Mouse (Mus musculus) ES-Bruce4 (cell line): ENCODE data around the gene Gm47996. TPM values are rescaled to one million over a fixed set of nuclear protein-coding genes. Genes with fewer than 3 reads are reported as not detected.
"Not testable (repeated sequence)": the region's sequence is repeated elsewhere in the genome, so short reads cannot be mapped to it uniquely, and the experiment has no call there.

ENCODE experiments used
- H3K27ac ChIP-seq: 2 replicates; pipeline ENCODE4 v1.5.1; 2012; ENCODE audit warnings: low read length, inconsistent platforms; ENCODE audit not compliant: insufficient read depth
- H3K27me3 ChIP-seq: 2 replicates; pipeline ENCODE4 v1.6.1; 2012; ENCODE audit warnings: mild to moderate bottlenecking, low read length, inconsistent platforms; ENCODE audit not compliant: control insufficient read depth, poor library complexity, insufficient read depth, severe bottlenecking
- H3K36me3 ChIP-seq: 2 replicates; pipeline ENCODE4 v1.6.1; 2012; ENCODE audit warnings: inconsistent platforms, mild to moderate bottlenecking, low read length, moderate library complexity; ENCODE audit not compliant: control insufficient read depth, poor library complexity, insufficient read depth, severe bottlenecking
- H3K4me1 ChIP-seq: one replicate; pipeline ENCODE4 v1.8.1; 2011; ENCODE audit warnings: low read length; ENCODE audit not compliant: control insufficient read depth, insufficient read depth
- H3K4me3 ChIP-seq: 2 replicates; pipeline ENCODE4 v1.5.1; 2011; ENCODE audit warnings: low read depth, mild to moderate bottlenecking, low read length
- H3K9ac ChIP-seq: 2 replicates; pipeline ENCODE4 v1.6.1; 2012; ENCODE audit warnings: low read depth, mild to moderate bottlenecking, inconsistent platforms; ENCODE audit not compliant: poor library complexity, severe bottlenecking
- H3K9me3 ChIP-seq: replicated peaks from 2 replicates; pipeline ENCODE4 v1.6.1; 2012; ENCODE audit warnings: mild to moderate bottlenecking, low read length, inconsistent platforms; ENCODE audit not compliant: control insufficient read depth, poor library complexity, insufficient read depth, severe bottlenecking
- CTCF ChIP-seq: IDR thresholded peaks from one replicate; pipeline ENCODE4 v1.8.1; 2011; ENCODE audit warnings: low read depth, low read length
- EP300 ChIP-seq: IDR thresholded peaks from 2 replicates; pipeline ENCODE4 v1.6.1; 2011; ENCODE audit warnings: low read depth, low read length; ENCODE audit not compliant: insufficient read depth
- POLR2A ChIP-seq: IDR thresholded peaks from one replicate; pipeline ENCODE4 v1.8.1; 2011; ENCODE audit warnings: low read length; ENCODE audit not compliant: insufficient read depth
- polyA plus RNA-seq: library from polyadenylated mRNA; stranded (reverse); fragments of >200 nt; gene quantifications from 2 replicates; pipeline ENCODE4 v1.2.4, GENCODE M21; 2011; ENCODE audit warnings: low read depth; ENCODE audit not compliant: missing spikeins, insufficient read depth, insufficient read length

The Gm47996 gene
- polyA plus RNA-seq, 1 experiment = not detected

- Histone ChIP-seq H3K27ac (no peak overlapping the region), H3K36me3 (no peaks in the 10 kb centered on the region), H3K27me3 (no peaks in the 10 kb centered on the region), H3K9me3 (no peaks in the 10 kb centered on the region), H3K4me1 (no peaks in the 10 kb centered on the region), H3K4me3 (no peak overlapping the region), H3K9ac (no peak overlapping the region)
- TF ChIP-seq EP300 (no peak), POLR2A (no peak), CTCF (no peak)
Measured at GRCm38 (mm10) chr1:151188469-151188868, 21.5 kb upstream of the Gm47996 start.

- H3K4me1 ChIP-seq, H3K4me3 ChIP-seq, H3K27ac ChIP-seq, H3K9ac ChIP-seq, H3K36me3 ChIP-seq, H3K9me3 ChIP-seq, H3K27me3 ChIP-seq: not testable (repeated sequence)
Measured at GRCm38 (mm10) chr1:151192075-151192474, 17.9 kb upstream of the Gm47996 start, which contains the start of gene Gm8947. Gene Gm8947, plus strand, starts transcription at chr1:151192376.

GRCm38 (mm10) chr1:151192739-151193138 is 17.2 kb upstream of the Gm47996 start:
- H3K36me3 ChIP-seq, H3K27ac ChIP-seq, H3K9me3 ChIP-seq, H3K4me1 ChIP-seq, H3K27me3 ChIP-seq, H3K4me3 ChIP-seq, H3K9ac ChIP-seq: not testable (repeated sequence)

GRCm38 (mm10) chr1:151195986-151196385 is 13.9 kb upstream of the Gm47996 start:
- H3K4me3 ChIP-seq, H3K4me1 ChIP-seq, H3K36me3 ChIP-seq, H3K27me3 ChIP-seq, H3K9me3 ChIP-seq, H3K9ac ChIP-seq, H3K27ac ChIP-seq: not testable (repeated sequence)

GRCm38 (mm10) chr1:151196690-151197089 is 13.2 kb upstream of the Gm47996 start:
- not testable (repeated sequence) for H3K9ac ChIP-seq, H3K36me3 ChIP-seq, H3K4me3 ChIP-seq, H3K9me3 ChIP-seq, H3K27me3 ChIP-seq, H3K4me1 ChIP-seq, H3K27ac ChIP-seq

GRCm38 (mm10) chr1:151198120-151198519 is 11.8 kb upstream of the Gm47996 start, which contains the start of gene Gm47995:
Gene Gm47995, plus strand, starts transcription at chr1:151198448.
- H3K4me1 ChIP-seq, H3K9ac ChIP-seq, H3K27ac ChIP-seq, H3K9me3 ChIP-seq, H3K36me3 ChIP-seq, H3K27me3 ChIP-seq, H3K4me3 ChIP-seq: not testable (repeated sequence)

- not testable (repeated sequence) for H3K4me1 ChIP-seq, H3K36me3 ChIP-seq, H3K27me3 ChIP-seq, H3K27ac ChIP-seq, H3K9me3 ChIP-seq, H3K9ac ChIP-seq, H3K4me3 ChIP-seq
Measured at GRCm38 (mm10) chr1:151200620-151201019, 9.3 kb upstream of the Gm47996 start.

GRCm38 (mm10) chr1:151202771-151203170 is 7.2 kb upstream of the Gm47996 start:
- not testable (repeated sequence) for H3K9me3 ChIP-seq, H3K4me3 ChIP-seq, H3K27ac ChIP-seq, H3K4me1 ChIP-seq, H3K27me3 ChIP-seq, H3K36me3 ChIP-seq, H3K9ac ChIP-seq

GRCm38 (mm10) chr1:151203818-151204217 is 6.1 kb upstream of the Gm47996 start, which contains the start of gene 3110040M04Rik:
Gene 3110040M04Rik, plus strand, starts transcription at chr1:151204121.
- H3K27me3 ChIP-seq, H3K9me3 ChIP-seq, H3K36me3 ChIP-seq, H3K4me1 ChIP-seq, H3K4me3 ChIP-seq, H3K9ac ChIP-seq, H3K27ac ChIP-seq: not testable (repeated sequence)

- not testable (repeated sequence) for H3K9me3 ChIP-seq, H3K9ac ChIP-seq, H3K4me1 ChIP-seq, H3K36me3 ChIP-seq, H3K27ac ChIP-seq, H3K4me3 ChIP-seq, H3K27me3 ChIP-seq
Measured at GRCm38 (mm10) chr1:151208493-151208892, 1.4 kb upstream of the Gm47996 start.
